Mouse (Mus musculus): Measurements from ENCODE around the gene Pla2g4a. TPM values are rescaled to one million over a fixed set of nuclear protein-coding genes. Genes with fewer than 3 reads are reported as not detected.

The Pla2g4a gene
- polyA plus RNA-seq (2012), result 0.03 TPM in 1 of 2 replicates, not detected in the other

DNA sequence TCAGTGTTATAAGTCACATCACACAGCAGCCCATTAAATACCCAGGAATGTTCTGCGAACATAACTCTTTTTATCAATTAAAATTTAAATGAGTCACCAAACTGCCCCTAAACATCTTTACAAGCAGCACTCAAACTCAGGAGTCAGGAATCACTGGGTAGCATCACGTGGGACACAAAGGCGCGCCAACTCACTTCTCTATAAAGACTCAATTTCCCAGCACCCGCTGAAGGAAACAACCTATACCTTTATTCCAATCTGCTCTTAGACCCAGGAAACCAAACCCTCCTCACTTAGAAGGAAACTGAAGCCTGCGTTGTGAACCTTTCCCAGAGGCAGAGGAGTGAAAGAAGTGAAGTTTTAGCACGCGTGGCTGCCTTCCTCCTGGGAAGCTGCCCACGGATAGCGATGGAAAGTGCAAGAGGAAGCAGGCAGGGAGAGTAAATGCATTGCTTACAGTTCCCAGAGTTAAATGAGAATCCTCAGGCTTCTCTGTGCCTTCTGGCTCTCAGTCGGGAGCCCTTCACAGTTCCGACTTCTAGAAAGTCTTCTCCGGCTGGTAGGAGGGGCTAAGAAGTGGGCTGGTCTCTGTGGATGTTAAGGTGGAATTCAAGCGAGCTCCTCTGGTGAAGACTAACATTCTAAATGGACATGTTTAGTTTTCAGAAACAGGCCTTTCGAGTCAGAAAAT is at the start of gene Pla2g4a:
TSS of gene Pla2g4a (minus strand) at position 557 of the 691 bp plus-strand sequence.
- peak within 1 kb of the TSS; percentile 69 for H3K4me3 ChIP-seq (replicated peaks)
- H3K27me3 ChIP-seq (ENCODE audit: control insufficient read depth), result no peaks in the 10 kb centered on the region
- no peak for TF ChIP-seq TAL1 (IDR thresholded peaks at IDR 0.05; ENCODE audit: low read length)
- TF ChIP-seq GATA1 (IDR thresholded peaks at IDR 0.05; ENCODE audit: low read length), result no peak
- peaks cover 10% of the 10 kb centered on the region for H3K4me1 ChIP-seq (ENCODE audit: control insufficient read depth)
- H3K9me3 ChIP-seq (ENCODE audit: control insufficient read depth, low read length), result no peaks in the 10 kb centered on the region
- no peaks in the 10 kb centered on the region for H3K36me3 ChIP-seq (ENCODE audit: control insufficient read depth)

DNA sequence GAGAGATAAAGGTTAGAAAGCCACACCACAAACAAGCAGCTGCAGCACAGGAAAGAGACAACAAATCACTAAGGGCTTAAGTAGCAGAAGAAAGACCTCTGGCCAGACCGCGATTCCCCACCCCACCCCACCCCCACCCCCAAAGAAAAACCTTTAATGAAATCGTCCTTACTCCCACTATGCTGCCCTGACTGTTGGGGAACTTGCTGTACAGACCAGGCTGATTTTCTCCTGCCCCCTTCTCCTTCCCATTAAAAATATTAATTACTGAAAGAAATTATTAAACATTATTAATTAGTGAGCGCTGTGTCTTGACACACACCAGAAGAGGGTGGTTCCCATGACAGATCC is 49.5 kb upstream of the Pla2g4a start:
- Histone ChIP-seq H3K4me1 (ENCODE audit: control insufficient read depth) (no peaks in the 10 kb centered on the region), H3K36me3 (ENCODE audit: control insufficient read depth) (no peaks in the 10 kb centered on the region), H3K9me3 (ENCODE audit: control insufficient read depth, low read length) (no peaks in the 10 kb centered on the region), H3K27me3 (ENCODE audit: control insufficient read depth) (no peaks in the 10 kb centered on the region), H3K4me3 (replicated peaks) (no peak overlapping the region)
- TF ChIP-seq TAL1 (IDR thresholded peaks at IDR 0.05; ENCODE audit: low read length) (no peak), GATA1 (IDR thresholded peaks at IDR 0.05; ENCODE audit: low read length) (no peak)

DNA sequence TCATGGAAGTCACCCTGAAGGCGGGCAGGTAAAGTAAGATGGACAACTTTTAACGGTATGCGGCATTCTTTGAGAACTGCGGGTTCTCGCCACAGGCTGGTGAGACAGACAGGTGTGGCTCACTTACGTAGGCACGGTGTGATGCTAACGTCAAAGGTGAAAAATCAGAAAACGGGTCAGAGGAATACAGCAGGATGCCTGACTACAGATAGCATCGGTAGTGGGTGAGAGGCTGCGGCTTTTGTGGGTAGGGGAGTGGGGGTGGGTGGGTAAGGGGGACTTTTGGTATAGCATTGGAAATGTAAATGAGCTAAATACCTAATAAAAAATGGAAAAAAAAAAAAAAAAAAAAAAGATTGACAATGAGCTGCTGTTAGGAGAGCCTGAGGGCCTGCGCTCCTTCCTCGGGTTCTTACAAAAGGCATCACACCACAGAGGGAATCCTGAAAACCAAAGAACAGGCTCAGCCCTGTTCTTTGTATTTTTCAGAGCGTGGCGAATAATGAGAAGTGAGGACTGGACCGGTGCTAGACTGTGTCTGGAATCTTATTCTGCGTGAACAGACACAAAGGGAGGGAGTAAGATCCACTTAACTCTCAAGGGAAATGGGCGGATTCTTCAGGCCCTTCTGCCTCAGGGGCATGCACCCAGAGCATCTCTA is 49.0 kb upstream of the Pla2g4a start:
- H3K27me3 ChIP-seq (ENCODE audit: control insufficient read depth), result no peaks in the 10 kb centered on the region
- no peak for TF ChIP-seq GATA1 (IDR thresholded peaks at IDR 0.05; ENCODE audit: low read length)
- no peaks in the 10 kb centered on the region for H3K4me1 ChIP-seq (ENCODE audit: control insufficient read depth)
- no peaks in the 10 kb centered on the region for H3K9me3 ChIP-seq (ENCODE audit: control insufficient read depth, low read length)
- no peaks in the 10 kb centered on the region for H3K36me3 ChIP-seq (ENCODE audit: control insufficient read depth)
- H3K4me3 ChIP-seq (replicated peaks), result no peak overlapping the region

DNA sequence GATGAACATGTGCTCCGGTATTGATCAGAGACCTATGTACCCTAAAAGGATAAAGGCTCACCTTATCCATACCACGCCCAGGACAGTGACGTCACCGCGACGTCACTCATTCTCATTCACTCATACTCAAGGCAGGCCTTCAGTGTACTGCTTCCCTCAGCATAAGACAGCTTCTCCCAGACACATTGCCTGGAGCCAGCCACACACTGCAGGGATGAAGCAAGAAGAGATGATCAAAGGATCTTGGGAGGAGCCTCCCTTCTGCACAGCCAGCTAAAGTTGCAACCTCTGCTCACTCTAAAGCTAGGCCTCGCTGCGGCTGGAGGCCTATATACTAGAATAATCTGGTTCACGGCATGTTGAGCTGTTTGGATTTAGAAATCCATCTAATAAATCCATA is 48.0 kb upstream of the Pla2g4a start:
- TF ChIP-seq GATA1 (IDR thresholded peaks at IDR 0.05; ENCODE audit: low read length) (no peak), TAL1 (IDR thresholded peaks at IDR 0.05; ENCODE audit: low read length) (no peak)
- Histone ChIP-seq H3K27me3 (ENCODE audit: control insufficient read depth) (no peaks in the 10 kb centered on the region), H3K9me3 (ENCODE audit: control insufficient read depth, low read length) (no peaks in the 10 kb centered on the region), H3K36me3 (ENCODE audit: control insufficient read depth) (no peaks in the 10 kb centered on the region), H3K4me3 (replicated peaks) (no peak overlapping the region), H3K4me1 (ENCODE audit: control insufficient read depth) (no peaks in the 10 kb centered on the region)

DNA sequence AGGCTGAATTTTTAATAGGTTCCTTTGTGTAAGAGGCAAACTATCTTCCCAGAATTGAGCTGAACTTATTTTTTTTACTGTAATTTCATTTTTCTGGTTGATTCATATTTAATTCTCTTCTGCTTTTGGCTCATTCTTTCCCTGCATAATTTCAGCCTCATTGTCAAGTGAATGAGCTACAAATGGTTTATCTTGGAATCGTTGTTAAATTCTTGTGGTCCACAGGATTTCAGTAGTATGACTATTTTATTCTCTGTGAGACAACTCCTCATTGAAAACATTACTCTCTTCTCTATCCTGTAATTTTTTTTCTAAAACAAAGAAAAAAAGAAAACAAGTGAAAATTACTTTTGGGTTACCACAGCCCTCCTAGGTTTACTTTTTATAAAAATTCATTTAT is 14.5 kb upstream of the Pla2g4a start:
- Histone ChIP-seq H3K36me3 (ENCODE audit: control insufficient read depth) (no peaks in the 10 kb centered on the region), H3K4me1 (ENCODE audit: control insufficient read depth) (no peaks in the 10 kb centered on the region)
- TF ChIP-seq TAL1 (IDR thresholded peaks at IDR 0.05; ENCODE audit: low read length) (no peak), GATA1 (IDR thresholded peaks at IDR 0.05; ENCODE audit: low read length) (no peak)

DNA sequence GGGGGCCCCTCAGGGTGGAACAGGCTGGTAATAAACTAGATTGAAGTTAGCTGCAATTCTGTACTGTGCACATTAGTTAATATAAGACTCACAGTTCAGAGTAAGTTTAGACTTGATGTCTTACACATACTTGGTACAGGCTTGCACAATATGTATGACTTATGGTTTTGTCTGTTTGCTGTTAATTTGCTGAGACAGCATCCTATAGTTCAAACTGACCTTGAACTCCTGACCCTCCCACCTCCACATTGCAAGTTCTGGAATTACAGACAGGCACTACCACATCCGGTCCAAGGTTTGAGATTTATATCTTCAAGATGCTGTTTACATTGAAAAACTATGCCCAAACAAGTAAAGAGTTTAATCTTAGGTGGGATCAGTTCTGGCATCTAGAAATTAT is 4.7 kb upstream of the Pla2g4a start:
- H3K4me1 ChIP-seq (ENCODE audit: control insufficient read depth), result peaks cover 3% of the 10 kb centered on the region
- H3K9me3 ChIP-seq (ENCODE audit: control insufficient read depth, low read length), result no peaks in the 10 kb centered on the region
- TF ChIP-seq TAL1 (IDR thresholded peaks at IDR 0.05; ENCODE audit: low read length), result no peak
- no peak for TF ChIP-seq GATA1 (IDR thresholded peaks at IDR 0.05; ENCODE audit: low read length)
- no peaks in the 10 kb centered on the region for H3K27me3 ChIP-seq (ENCODE audit: control insufficient read depth)
- H3K36me3 ChIP-seq (ENCODE audit: control insufficient read depth), result no peaks in the 10 kb centered on the region
- H3K4me3 ChIP-seq (replicated peaks), result no peak overlapping the region

More for the DNA sequence above, 14.5 kb upstream of the Pla2g4a start:
- no peaks in the 10 kb centered on the region for H3K27me3 ChIP-seq (ENCODE audit: control insufficient read depth)
- no peak overlapping the region for H3K4me3 ChIP-seq (replicated peaks)
- no peaks in the 10 kb centered on the region for H3K9me3 ChIP-seq (ENCODE audit: control insufficient read depth, low read length)

DNA sequence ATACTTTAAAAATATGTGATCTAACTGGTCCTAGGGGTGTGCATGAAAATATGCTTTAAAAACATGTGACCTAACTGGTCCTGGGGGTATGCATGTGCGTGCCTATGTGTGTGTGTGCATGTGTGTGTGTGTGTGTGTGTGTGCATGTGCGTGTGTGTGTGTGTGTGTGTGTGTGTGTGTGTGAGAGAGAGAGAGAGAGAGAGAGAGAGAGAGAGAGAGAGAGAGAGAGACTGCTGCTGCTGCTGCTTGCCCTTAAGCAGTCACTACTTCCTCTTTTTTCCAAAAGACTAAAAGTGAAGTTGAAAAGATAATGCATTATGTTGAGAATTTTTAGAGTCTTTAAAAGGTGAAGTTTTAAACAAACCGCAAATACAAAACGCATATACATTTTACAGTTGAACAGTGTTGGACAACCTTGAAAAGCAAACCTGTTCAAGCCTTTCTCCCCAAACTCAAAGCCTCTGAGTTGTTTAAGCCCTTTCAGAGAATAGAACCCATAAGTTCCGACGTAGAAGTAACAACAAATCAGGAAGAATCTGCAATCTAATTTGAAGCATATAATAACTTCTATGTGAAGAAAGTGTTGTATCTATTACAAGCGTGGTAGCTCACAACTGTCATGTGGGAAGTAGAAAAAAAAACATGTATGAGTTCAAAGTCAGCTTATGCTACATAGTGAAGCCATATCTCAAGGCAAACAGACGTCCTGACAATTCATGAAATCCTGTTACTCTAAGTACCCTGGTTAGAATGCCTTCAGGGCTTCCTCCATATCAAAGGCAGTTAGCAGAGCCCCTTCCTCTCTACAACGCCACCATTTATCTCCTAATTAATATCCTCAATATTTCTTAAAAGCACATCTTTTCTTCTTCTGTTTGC is 574 bp upstream of the Pla2g4a start:
- no peak for TF ChIP-seq GATA1 (IDR thresholded peaks at IDR 0.05; ENCODE audit: low read length)
- TF ChIP-seq TAL1 (IDR thresholded peaks at IDR 0.05; ENCODE audit: low read length), result no peak
- Histone ChIP-seq H3K27me3 (ENCODE audit: control insufficient read depth) (no peaks in the 10 kb centered on the region), H3K9me3 (ENCODE audit: control insufficient read depth, low read length) (no peaks in the 10 kb centered on the region), H3K36me3 (ENCODE audit: control insufficient read depth) (no peaks in the 10 kb centered on the region), H3K4me1 (ENCODE audit: control insufficient read depth) (peaks cover 10% of the 10 kb centered on the region), H3K4me3 (replicated peaks) (peak overlapping the region; percentile 69)

DNA sequence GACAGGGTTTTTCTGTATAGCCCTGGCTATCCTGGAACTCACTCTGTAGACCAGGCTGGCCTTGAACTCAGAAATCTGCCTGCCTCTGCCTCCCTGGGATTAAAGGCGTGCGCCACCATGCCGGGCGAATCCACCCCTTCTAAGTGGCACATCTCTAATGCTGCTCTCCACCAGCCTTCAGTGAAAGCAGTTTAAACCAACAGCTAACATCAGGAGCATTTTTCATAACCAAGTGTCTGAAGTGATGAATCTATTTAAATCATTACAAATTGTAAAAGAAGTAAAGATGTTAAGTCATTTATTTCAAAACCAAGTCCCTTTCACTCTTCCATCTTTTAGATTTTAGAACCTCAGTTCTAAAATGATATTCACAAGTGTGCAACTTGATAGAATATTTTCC is 839 bp downstream of the Pla2g4a start:
- Histone ChIP-seq H3K4me3 (replicated peaks) (peak overlapping the region; percentile 69), H3K36me3 (ENCODE audit: control insufficient read depth) (no peaks in the 10 kb centered on the region)

DNA sequence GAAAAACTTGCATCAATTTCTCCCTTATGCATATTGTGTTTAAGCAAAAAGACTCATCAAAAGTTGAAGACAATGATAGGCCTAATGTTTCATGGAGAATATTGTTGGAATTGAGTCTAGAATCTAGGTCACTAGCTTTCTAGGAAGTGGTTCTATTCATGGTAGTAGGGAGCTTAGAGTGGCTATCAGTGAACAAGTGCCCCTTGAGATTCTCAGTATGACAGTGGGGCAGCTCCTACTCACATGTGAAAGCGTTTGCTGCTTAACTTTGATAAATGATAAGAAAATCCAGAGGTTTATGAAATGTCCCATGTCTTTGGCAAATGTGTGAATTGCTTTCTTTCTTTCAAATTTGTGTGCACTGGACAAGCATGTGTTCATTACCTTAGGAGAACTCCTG is 2.0 kb downstream of the Pla2g4a start:
- TF ChIP-seq TAL1 (IDR thresholded peaks at IDR 0.05; ENCODE audit: low read length) (no peak), GATA1 (IDR thresholded peaks at IDR 0.05; ENCODE audit: low read length) (no peak)
- Histone ChIP-seq H3K27me3 (ENCODE audit: control insufficient read depth) (no peaks in the 10 kb centered on the region), H3K36me3 (ENCODE audit: control insufficient read depth) (no peaks in the 10 kb centered on the region), H3K9me3 (ENCODE audit: control insufficient read depth, low read length) (no peaks in the 10 kb centered on the region), H3K4me1 (ENCODE audit: control insufficient read depth) (peaks cover 10% of the 10 kb centered on the region), H3K4me3 (replicated peaks) (no peak overlapping the region)

More for the DNA sequence above, 839 bp downstream of the Pla2g4a start:
- Histone ChIP-seq H3K27me3 (ENCODE audit: control insufficient read depth) (no peaks in the 10 kb centered on the region), H3K4me1 (ENCODE audit: control insufficient read depth) (peaks cover 10% of the 10 kb centered on the region), H3K9me3 (ENCODE audit: control insufficient read depth, low read length) (no peaks in the 10 kb centered on the region)
- TF ChIP-seq TAL1 (IDR thresholded peaks at IDR 0.05; ENCODE audit: low read length), result no peak
- TF ChIP-seq GATA1 (IDR thresholded peaks at IDR 0.05; ENCODE audit: low read length), result no peak
